ENCODE assay signal across 19 mouse cellular contexts in the genomic region with DNA sequence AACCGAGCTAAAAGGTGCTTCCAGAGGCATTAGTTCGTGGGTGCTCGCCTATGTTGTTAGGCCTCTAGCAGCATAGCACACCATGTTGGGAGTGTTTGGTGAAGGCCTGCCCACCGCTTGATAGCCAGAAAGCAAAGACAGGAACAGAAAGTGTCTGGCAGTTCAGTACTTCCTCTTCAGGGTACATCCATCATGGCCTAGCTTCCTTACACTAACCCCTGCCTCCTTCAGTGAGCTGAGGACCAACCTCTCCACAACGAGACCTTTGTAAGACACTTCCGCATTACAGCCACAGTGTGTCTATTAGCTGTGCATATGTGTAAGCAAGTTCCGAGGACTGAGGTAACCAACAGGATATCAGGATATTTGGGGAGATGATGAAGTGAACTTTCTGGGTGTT. TPM values are rescaled to one million over a fixed set of nuclear protein-coding genes. Genes with fewer than 3 reads are reported as not detected.
DNase-seq lines count a peak whose midpoint lies in the region; ATAC-seq and TF ChIP-seq lines count a peak whose summit lies in the region.
"Had no signal": no experiment of that assay in that cellular context is flagged by ENCODE, and none has a peak within 500 bp of the region (broad histone marks: within the 10 kb centered on the region; RNA-seq: fewer than 3 reads in every experiment).

No protein-coding gene starts in this region.

- no peaks in the 10 kb centered on the region for H3K27me3 ChIP-seq in heart, embryonic 10.5 days (ENCODE audit: insufficient read depth, poor library complexity, severe bottlenecking)
- H3K27me3 ChIP-seq in liver, postnatal 0 days (ENCODE audit: insufficient read depth, low read length) = no peaks in the 10 kb centered on the region
- no peaks in the 10 kb centered on the region for H3K27me3 ChIP-seq in liver, embryonic 11.5 days (replicated peaks; ENCODE audit: control insufficient read depth, insufficient read depth, low read length)
- H3K27me3 ChIP-seq in midbrain, postnatal 0 days (ENCODE audit: insufficient read depth, low read length) = no peaks in the 10 kb centered on the region
- H3K27me3 ChIP-seq: embryonic facial prominence, embryonic 12.5 days; heart, embryonic 13.5 days; midbrain, embryonic 12.5 days; neural tube, embryonic 12.5 days had no signal

- no peaks in the 10 kb centered on the region for H3K9me3 ChIP-seq in heart, embryonic 10.5 days
- H3K9me3 ChIP-seq in liver, postnatal 0 days (ENCODE audit: low read length) = no peaks in the 10 kb centered on the region
- H3K9me3 ChIP-seq in liver, embryonic 11.5 days (ENCODE audit: control insufficient read depth, low read length) = no peaks in the 10 kb centered on the region
- H3K9me3 ChIP-seq in midbrain, postnatal 0 days (ENCODE audit: low read length) = no peaks in the 10 kb centered on the region
- H3K9me3 ChIP-seq: embryonic facial prominence, embryonic 12.5 days; heart, embryonic 13.5 days; hindbrain, embryonic 10.5 days; midbrain, embryonic 12.5 days; neural tube, embryonic 12.5 days had no signal

- H3K9ac ChIP-seq in liver, postnatal 0 days (replicated peaks) = no peak overlapping the region
- H3K9ac ChIP-seq in liver, embryonic 11.5 days (ENCODE audit: low read depth, low read length) = no peak overlapping the region
- H3K9ac ChIP-seq in midbrain, postnatal 0 days (replicated peaks; ENCODE audit: low read length, poor library complexity, severe bottlenecking) = no peak overlapping the region
- H3K9ac ChIP-seq: embryonic facial prominence, embryonic 12.5 days; heart, embryonic 13.5 days; lung, embryonic 14.5 days; midbrain, embryonic 12.5 days; neural tube, embryonic 12.5 days had no signal

- H3K36me3 ChIP-seq in heart, embryonic 10.5 days = no peaks in the 10 kb centered on the region
- no peaks in the 10 kb centered on the region for H3K36me3 ChIP-seq in liver, postnatal 0 days (replicated peaks; ENCODE audit: insufficient read depth, low read length)
- no peaks in the 10 kb centered on the region for H3K36me3 ChIP-seq in liver, embryonic 11.5 days (ENCODE audit: control insufficient read depth, insufficient read depth, low read length)
- no peaks in the 10 kb centered on the region for H3K36me3 ChIP-seq in midbrain, postnatal 0 days (ENCODE audit: insufficient read depth, low read length)
- H3K36me3 ChIP-seq: embryonic facial prominence, embryonic 12.5 days; heart, embryonic 13.5 days; hindbrain, embryonic 10.5 days; midbrain, embryonic 12.5 days; neural tube, embryonic 12.5 days had no signal

- peak; percentile 35; the same call in 1 of the 2 replicates for ATAC-seq in liver, postnatal 0 days
- ATAC-seq in liver, embryonic 11.5 days (replicated peaks; ENCODE audit: low FRiP score) = no peak
- ATAC-seq in common myeloid progenitor, adult 5-6 weeks (replicated peaks; ENCODE audit: low read depth, poor library complexity, severe bottlenecking) = peak; percentile 87
- ATAC-seq in neutrophil, adult 5-6 weeks (ENCODE audit: extremely low read depth, insufficient number of reproducible peaks, low FRiP score, poor library complexity, severe bottlenecking) = peak; percentile 3; the same call in 1 of the 2 replicates
- no peak for ATAC-seq in midbrain, postnatal 0 days (ENCODE audit: low FRiP score)

- no peak overlapping the region for H3K27ac ChIP-seq in heart, embryonic 10.5 days
- H3K27ac ChIP-seq in liver, postnatal 0 days (ENCODE audit: low read depth) = no peak overlapping the region
- H3K27ac ChIP-seq in liver, embryonic 11.5 days (ENCODE audit: low read depth, low read length) = no peak overlapping the region
- no peak overlapping the region for H3K27ac ChIP-seq in midbrain, postnatal 0 days (ENCODE audit: low read depth, low read length)
- H3K27ac ChIP-seq: embryonic facial prominence, embryonic 12.5 days; heart, embryonic 13.5 days; hindbrain, embryonic 10.5 days; midbrain, embryonic 12.5 days; neural tube, embryonic 12.5 days had no signal

- no peak overlapping the region for H3K4me3 ChIP-seq in heart, embryonic 10.5 days
- H3K4me3 ChIP-seq in liver, postnatal 0 days (ENCODE audit: low read depth, low read length) = no peak overlapping the region
- H3K4me3 ChIP-seq in liver, embryonic 11.5 days (ENCODE audit: low read depth, low read length) = no peak overlapping the region
- H3K4me3 ChIP-seq in midbrain, postnatal 0 days (ENCODE audit: low read depth, low read length) = no peak overlapping the region
- H3K4me3 ChIP-seq: embryonic facial prominence, embryonic 12.5 days; heart, embryonic 13.5 days; hindbrain, embryonic 10.5 days; midbrain, embryonic 12.5 days; neural tube, embryonic 12.5 days had no signal

- H3K4me1 ChIP-seq in heart, embryonic 10.5 days = peaks cover 8% of the 10 kb centered on the region; the same call in 1 of the 2 replicates
- H3K4me1 ChIP-seq in liver, postnatal 0 days (ENCODE audit: insufficient read depth) = no peaks in the 10 kb centered on the region
- H3K4me1 ChIP-seq in liver, embryonic 11.5 days (replicated peaks; ENCODE audit: control insufficient read depth, insufficient read depth, low read length) = no peaks in the 10 kb centered on the region
- no peaks in the 10 kb centered on the region for H3K4me1 ChIP-seq in midbrain, postnatal 0 days (ENCODE audit: insufficient read depth, low read length)
- H3K4me1 ChIP-seq: embryonic facial prominence, embryonic 12.5 days; hindbrain, embryonic 10.5 days; midbrain, embryonic 12.5 days; neural tube, embryonic 12.5 days had no signal

- no peak overlapping the region for H3K4me2 ChIP-seq in liver, postnatal 0 days (ENCODE audit: low read depth, low read length)
- no peak overlapping the region for H3K4me2 ChIP-seq in liver, embryonic 11.5 days
- H3K4me2 ChIP-seq in midbrain, postnatal 0 days (ENCODE audit: low read depth, low read length, poor library complexity, severe bottlenecking) = no peak overlapping the region
- H3K4me2 ChIP-seq: embryonic facial prominence, embryonic 12.5 days; heart, embryonic 13.5 days; lung, embryonic 14.5 days; midbrain, embryonic 12.5 days; neural tube, embryonic 12.5 days had no signal

- peak; percentile 97 for DNase-seq in heart, adult 11 months
- no peak for DNase-seq in heart, embryonic 10.5 days (ENCODE audit: low spot score)
- DNase-seq in liver, postnatal 0 days = no peak
- DNase-seq in liver, embryonic 11.5 days (ENCODE audit: low spot score) = no peak
- DNase-seq in midbrain, postnatal 0 days (ENCODE audit: low spot score) = no peak
- DNase-seq in adrenal gland, postnatal 14 days = no peak
- DNase-seq: cerebellum, adult 18-20 months; gastrocnemius, postnatal 36 days; kidney, postnatal 10 days; lung, embryonic 14.5 days had no signal

- TF ChIP-seq EP300 in liver, postnatal 0 days (IDR thresholded peaks at IDR 0.05; ENCODE audit: low read depth) = no peak

- TF ChIP-seq CTCF in liver, postnatal 0 days (IDR thresholded peaks at IDR 0.05; ENCODE audit: low read depth) = no peak
- no peak for TF ChIP-seq CTCF in midbrain, postnatal 0 days (IDR thresholded peaks at IDR 0.05)

- WGBS in heart, embryonic 10.5 days = 84% methylated on average over 7 of the region's 7 CpGs
- 44% methylated on average over 7 of the region's 7 CpGs for WGBS in liver, postnatal 0 days (ENCODE audit: insufficient replicate concordance)
- whole genome bisulfite sequencing in liver, embryonic 11.5 days = 68% methylated on average over 7 of the region's 7 CpGs
- 92% methylated on average over 7 of the region's 7 CpGs for WGBS in midbrain, postnatal 0 days

RNA-seq across cellular contexts. Expression of a gene that starts 10.4 kb away (rescaled TPM):
- not detected in 2 replicates for polyA plus RNA-seq in heart, embryonic 10.5 days (2016; fragmentation: Nextera tagmentation; extraction: Ambion mirVana)
- polyA plus RNA-seq in liver, postnatal 0 days (2015; fragmentation: Nextera tagmentation; extraction: Ambion mirVana) = not detected in 2 replicates
- polyA plus RNA-seq in liver, embryonic 11.5 days (2014; fragmentation: Nextera tagmentation; extraction: Ambion mirVana) = not detected in 2 replicates
- not detected in 2 replicates for total RNA-seq in common myeloid progenitor, adult 5-6 weeks (2017)
- total RNA-seq in neutrophil, adult 5-6 weeks (2017) = not detected in 2 replicates
- not detected in 2 replicates for total RNA-seq in midbrain, postnatal 0 days (2014; rRNA removed)
- 0.10 and 0.20 TPM in 2 replicates for polyA plus RNA-seq in midbrain, postnatal 0 days (2015; fragmentation: Nextera tagmentation; extraction: Ambion mirVana)
- not detected in 2 replicates for total RNA-seq in adrenal gland, postnatal 14 days (2021)
- total RNA-seq: gastrocnemius, postnatal 36 days had no signal
- polyA plus RNA-seq: brain, embryonic 14.5 days; heart, embryonic 13.5 days; hindbrain, embryonic 10.5 days; limb, embryonic 11.5 days; lung, embryonic 14.5 days; midbrain, embryonic 12.5 days; neural tube, embryonic 12.5 days had no signal

Comparison
In these comparisons a context has a peak if more than half of its experiments do, and no peak if none do; other contexts are left out.
1. ATAC-seq: peak in liver, postnatal 0 days (single experiment), common myeloid progenitor, adult 5-6 weeks (single experiment) and neutrophil, adult 5-6 weeks (single experiment); none in liver, embryonic 11.5 days (single experiment) and midbrain, postnatal 0 days (single experiment).